Mouse (Mus musculus) kidney, adult 2 months (tissue): Measurements from ENCODE around the gene Kpna4. TPM values are rescaled to one million over a fixed set of nuclear protein-coding genes. Genes with fewer than 3 reads are reported as not detected.

Experiments
- DNase-seq: peaks from one replicate; pipeline ENCODE4 v3.0.0; 2021
- H3K27ac ChIP-seq: fragments of 200-500 bp; 2 replicates; pipeline ENCODE4 v1.5.1; 2012; ENCODE audit warnings: low read depth, low read length, control low read depth, inconsistent platforms; ENCODE audit not compliant: insufficient read depth
- H3K27me3 ChIP-seq: fragments of 200-500 bp; replicated peaks from 2 replicates; pipeline ENCODE4 v1.6.1; 2012; ENCODE audit warnings: mild to moderate bottlenecking, moderate library complexity, low read length, inconsistent platforms; ENCODE audit not compliant: control insufficient read depth, insufficient read depth
- H3K36me3 ChIP-seq: fragments of 200-500 bp; 2 replicates; pipeline ENCODE4 v1.6.1; 2012; ENCODE audit warnings: mild to moderate bottlenecking, moderate library complexity, low read length, inconsistent platforms; ENCODE audit not compliant: control insufficient read depth, insufficient read depth
- H3K4me1 ChIP-seq: fragments of 200-500 bp; 2 replicates; pipeline ENCODE4 v1.6.1; 2011; ENCODE audit warnings: low read length; ENCODE audit not compliant: control insufficient read depth, insufficient read depth
- H3K4me3 ChIP-seq: fragments of 200-500 bp; 2 replicates; pipeline ENCODE4 v1.5.1; 2011; ENCODE audit warnings: mild to moderate bottlenecking, low read depth, low read length, control low read depth; ENCODE audit not compliant: insufficient read depth
- CTCF ChIP-seq: fragments of 200-500 bp; conservative IDR thresholded peaks from 2 replicates; pipeline ENCODE4 v1.5.1; 2011; ENCODE audit warnings: low read depth, mild to moderate bottlenecking, control low read depth, low read length, moderate library complexity, mixed read lengths; ENCODE audit not compliant: insufficient read depth, insufficient read length
- POLR2A ChIP-seq: fragments of 200-500 bp; IDR thresholded peaks from one replicate; pipeline ENCODE4 v1.6.1; 2011; ENCODE audit warnings: low read depth, low read length, control low read depth
- WGBS: fragments of 180-500 bp; shearing (Covaris S2); methylation state at CpG from one replicate; pipeline ENCODE4 v1.1.7; 2018; 5-methylcytosine and 5-hydroxymethylcytosine counted together
- polyA plus RNA-seq: library from polyadenylated mRNA; depleted of rRNA; stranded (reverse); fragments of >200 nt; gene quantifications from 2 replicates; pipeline ENCODE4 v1.2.3, GENCODE M21; 2012; rRNA removed

Kpna4 gene
- polyA plus RNA-seq, 1 experiment: 11.3 TPM

DNA sequence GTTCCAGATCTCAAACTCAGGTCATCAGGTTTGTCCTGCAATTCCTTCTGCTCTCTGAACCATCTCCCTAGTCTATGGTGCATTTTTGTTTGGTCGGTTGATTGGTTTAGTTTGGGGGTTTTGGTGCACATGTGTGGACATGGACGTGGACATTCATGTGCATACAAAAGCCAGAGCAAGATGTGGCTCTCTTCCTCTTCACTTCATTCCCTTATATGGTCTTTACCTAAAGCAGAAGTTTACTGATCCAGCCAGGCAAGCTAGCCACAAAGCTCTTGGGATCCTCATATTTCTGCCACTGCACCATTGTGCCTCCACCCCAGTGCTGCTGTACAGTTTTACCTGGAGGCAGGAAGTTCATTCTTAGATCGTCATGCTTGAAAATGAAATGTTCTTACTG is 109.7 kb downstream of the Kpna4 start:
- Histone ChIP-seq H3K4me3 (no peak overlapping the region), H3K27ac (no peak overlapping the region), H3K36me3 (peaks cover 4% of the 10 kb centered on the region; the same call in 1 of the 2 replicates), H3K27me3 (no peaks in the 10 kb centered on the region), H3K4me1 (no peaks in the 10 kb centered on the region)
- WGBS: 80% methylated on average over 3 of the region's 3 CpGs
- TF ChIP-seq CTCF (no peak), POLR2A (no peak)
- DNase-seq: no peak

Other genes with a start within 250 kb of the Kpna4 start
- gene Ift80, start 122.5 kb downstream of the Kpna4 start, polyA plus RNA-seq: 3.8 and 4.2 TPM in 2 replicates
- 2.5 and 3.0 TPM in 2 replicates for gene Smc4, start 122.4 kb downstream of the Kpna4 start, polyA plus RNA-seq
- 0.34 and 0.42 TPM in 2 replicates for gene Trim59, start 82.4 kb downstream of the Kpna4 start, polyA plus RNA-seq
- gene Arl14, start 95.3 kb upstream of the Kpna4 start, polyA plus RNA-seq: not detected in 2 replicates
- 4.0 TPM in 2 replicates for gene Ppm1l, start 189.7 kb upstream of the Kpna4 start, polyA plus RNA-seq